Mouse (Mus musculus): ENCODE results near the gene Slc22a29.
"Not testable (repeated sequence)": the region's sequence is repeated elsewhere in the genome, so short reads cannot be mapped to it uniquely, and the experiment has no call there.

The Slc22a29 gene

GRCm38 (mm10) chr19:8218800-8219199, at the start of gene Slc22a29:
Slc22a29 (minus strand) TSS chr19:8218900.
- no peak for DNase-seq (ENCODE audit: low spot score in 2 of 2)

GRCm38 (mm10) chr19:8265324-8265723, 46.6 kb upstream of the Slc22a29 start:
- no peak for DNase-seq (ENCODE audit: low spot score in 2 of 2)

- no peak for DNase-seq (ENCODE audit: low spot score in 2 of 2)
Measured at GRCm38 (mm10) chr19:8252705-8253037, 34.0 kb upstream of the Slc22a29 start.

GRCm38 (mm10) chr19:8251896-8252704, 33.4 kb upstream of the Slc22a29 start:
- peak in 1 of 2 experiments; percentile 3 for DNase-seq (ENCODE audit: low spot score in 2 of 2)

- DNase-seq (ENCODE audit: low spot score in 2 of 2), result no peak
Measured at GRCm38 (mm10) chr19:8228916-8229315, 10.2 kb upstream of the Slc22a29 start.

- no peak for DNase-seq (ENCODE audit: low spot score in 2 of 2)
Measured at GRCm38 (mm10) chr19:8148787-8149523, 69.7 kb downstream of the Slc22a29 start.

GRCm38 (mm10) chr19:8142716-8143115, 76.0 kb downstream of the Slc22a29 start:
- not testable (repeated sequence) for DNase-seq (ENCODE audit: low spot score in 2 of 2)

GRCm38 (mm10) chr19:8134127-8134841, 84.4 kb downstream of the Slc22a29 start:
- not testable (repeated sequence) for DNase-seq (ENCODE audit: low spot score in 2 of 2)

- DNase-seq (ENCODE audit: low spot score in 2 of 2), result not testable (repeated sequence)
Measured at GRCm38 (mm10) chr19:8131881-8132280, 86.8 kb downstream of the Slc22a29 start, which contains the start of gene Slc22a28. Slc22a28 (minus strand) TSS chr19:8131982.

All from frontal cortex, postnatal 25 days (tissue).